Comparison of ENCODE assay signal across 9 mouse cellular contexts in genomic region chr4:130264698-130265349, GRCm38 (mm10). TPM values are rescaled to one million over a fixed set of nuclear protein-coding genes. Genes with fewer than 3 reads are reported as not detected.
DNase-seq lines count a peak whose midpoint lies in the region; ATAC-seq lines count a peak whose summit lies in the region.
"Had no signal": no experiment of that assay in that cellular context is flagged by ENCODE, and none has a peak within 500 bp of the region (broad histone marks: within the 10 kb centered on the region; RNA-seq: fewer than 3 reads in every experiment).

No protein-coding gene starts in this region.

- no peak overlapping the region for H3K4me3 ChIP-seq in limb, embryonic 11.5 days (ENCODE audit: low read depth, low read length)

- H3K36me3 ChIP-seq in limb, embryonic 11.5 days (ENCODE audit: control insufficient read depth, insufficient read depth, low read length) = peaks cover 4% of the 10 kb centered on the region; the same call in 1 of the 2 replicates

- ATAC-seq in limb, embryonic 11.5 days (ENCODE audit: insufficient number of reproducible peaks, low FRiP score, low TSS enrichment, low read depth) = no peak

- H3K27ac ChIP-seq in limb, embryonic 11.5 days (replicated peaks; ENCODE audit: low read depth, low read length) = no peak overlapping the region

- 24% methylated on average over 24 of the region's 24 CpGs for WGBS in limb, embryonic 11.5 days

- H3K9me3 ChIP-seq in limb, embryonic 11.5 days (ENCODE audit: control insufficient read depth, low read length) = no peaks in the 10 kb centered on the region

- no peak overlapping the region for H3K9ac ChIP-seq in limb, embryonic 11.5 days (ENCODE audit: low read length)

- DNase-seq in ovary, postnatal 10 days (ENCODE audit: low spot score) = peak; percentile 53
- DNase-seq in ovary, adult 18-20 months (ENCODE audit: low spot score) = no peak
- DNase-seq in cerebellum, postnatal 10 days = peak; percentile 87 to 93
- peak; percentile 26 to 36 for DNase-seq in frontal cortex, postnatal 10 days (ENCODE audit: low spot score in 2 of 2)
- peak; percentile 51 for DNase-seq in kidney, adult 11 months
- DNase-seq in limb, embryonic 11.5 days (ENCODE audit: low spot score) = peak; percentile 84
- DNase-seq in naive thymus-derived CD4-positive, alpha-beta T cell, adult 2 months (ENCODE audit: low read depth) = peak; percentile 54
- DNase-seq in testis, postnatal 14 days (ENCODE audit: low spot score) = peak; percentile 54

- H3K27me3 ChIP-seq in limb, embryonic 11.5 days (ENCODE audit: control insufficient read depth, insufficient read depth, low read length) = no peaks in the 10 kb centered on the region

- 0 out of 2 replicates have a peak, but pooled peaks cover 11% of the 10 kb centered on the region for H3K4me1 ChIP-seq in limb, embryonic 11.5 days (ENCODE audit: control insufficient read depth, insufficient read depth, low read length)

- H3K4me2 ChIP-seq in limb, embryonic 11.5 days (ENCODE audit: low read depth, severe bottlenecking) = no peak overlapping the region

RNA-seq across cellular contexts. Expression of gene Serinc2, which starts 14.2 kb away (rescaled TPM):
- 123 and 136 TPM in 2 replicates for polyA plus RNA-seq in limb, embryonic 11.5 days (2014; fragmentation: Nextera tagmentation; extraction: Ambion mirVana)

RNA-seq across cellular contexts. Expression of gene Gm853, which starts 42.6 kb away (rescaled TPM):
- not detected in 2 replicates for polyA plus RNA-seq in limb, embryonic 11.5 days (2014; fragmentation: Nextera tagmentation; extraction: Ambion mirVana)
- polyA plus RNA-seq: stomach, embryonic 14.5 days had no signal

RNA-seq across cellular contexts. Expression of gene Fabp3, which starts 43.6 kb away (rescaled TPM):
- polyA plus RNA-seq in limb, embryonic 11.5 days (2014; fragmentation: Nextera tagmentation; extraction: Ambion mirVana) = 4.6 and 5.1 TPM in 2 replicates

RNA-seq across cellular contexts. Expression of gene Gm10570, which starts 43.6 kb away (rescaled TPM):
- polyA plus RNA-seq in limb, embryonic 11.5 days (2014; fragmentation: Nextera tagmentation; extraction: Ambion mirVana) = not detected in 2 replicates
- polyA plus RNA-seq: stomach, embryonic 14.5 days had no signal
